Mouse (Mus musculus) MEL (cell line): ENCODE measurements around the gene Fbxw7.

Experiments
- CTCF ChIP-seq, 3 experiments: IDR thresholded peaks in 2 of 3; conservative IDR thresholded peaks in 1 of 3; 2 replicates each; pipeline ENCODE4 v1.5.1; 2011 to 2012; ENCODE audit warnings: low read length in 3 of 3, low read depth in 2 of 3, mild to moderate bottlenecking in 2 of 3, improper control_type of control experiment in 1 of 3, inconsistent platforms in 1 of 3, mixed read lengths in 1 of 3, moderate library complexity in 1 of 3; ENCODE audit not compliant: control insufficient read depth in 1 of 3, insufficient read depth in 1 of 3, poor library complexity in 1 of 3, severe bottlenecking in 1 of 3
- GATA1 ChIP-seq: IDR thresholded peaks from 2 replicates; pipeline ENCODE4 v1.6.1; 2011; ENCODE audit warnings: low read depth, low read length, improper control_type of control experiment
- MAX ChIP-seq: IDR thresholded peaks from 2 replicates; pipeline ENCODE4 v1.6.1; 2011; ENCODE audit warnings: low read length, improper control_type of control experiment
- TAL1 ChIP-seq: IDR thresholded peaks from 2 replicates; pipeline ENCODE4 v1.6.1; 2012; ENCODE audit warnings: mild to moderate bottlenecking, inconsistent platforms, low read length, moderate library complexity, mixed read lengths

DNA sequence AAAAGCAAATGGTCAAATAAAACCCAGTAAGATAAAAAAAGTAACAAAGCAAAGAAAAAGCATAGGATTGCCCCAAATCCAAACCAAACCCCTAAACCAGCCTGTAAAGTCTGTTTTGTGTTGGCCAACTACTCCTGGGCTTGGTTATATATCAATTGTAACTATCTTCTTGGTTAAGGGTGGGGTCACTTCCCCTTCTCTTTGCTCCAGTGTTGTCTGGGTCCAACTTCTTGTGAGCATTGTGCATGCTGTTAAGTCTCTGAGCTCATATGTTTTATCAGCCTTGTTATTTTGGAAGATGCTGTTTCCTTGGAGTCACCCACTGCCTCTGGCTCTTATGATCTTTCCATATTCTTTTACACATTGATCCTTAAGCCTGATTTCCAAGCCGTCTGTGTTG is 39.4 kb downstream of the Fbxw7 start:
- 0 out of 2 replicates have a peak, but pooled peaks have one; percentile 25 for TF ChIP-seq TAL1
- no peak for TF ChIP-seq MAX
- no peak for TF ChIP-seq CTCF (IDR thresholded peaks at IDR 0.05 in 2 of 3, conservative IDR thresholded peaks at IDR 0.05 in 1 of 3; ENCODE audit: control insufficient read depth in 1 of 3, insufficient read depth in 1 of 3, low read depth in 2 of 3, low read length in 3 of 3, poor library complexity in 1 of 3, severe bottlenecking in 1 of 3)
- peak; percentile 74 for TF ChIP-seq GATA1
